ENCODE assay signal across 8 mouse cellular contexts in genomic region chr5:118214418-118215154, GRCm38 (mm10). TPM values are rescaled to one million over a fixed set of nuclear protein-coding genes. Genes with fewer than 3 reads are reported as not detected.
DNase-seq lines count a peak whose midpoint lies in the region; ATAC-seq and TF ChIP-seq lines count a peak whose summit lies in the region.

No protein-coding gene starts in this region.

- H3K36me3 ChIP-seq in embryonic facial prominence, embryonic 13.5 days = peaks cover 17% of the 10 kb centered on the region; the same call in 1 of the 2 replicates
- no peaks in the 10 kb centered on the region for H3K36me3 ChIP-seq in kidney, adult 2 months (ENCODE audit: control insufficient read depth, insufficient read depth, low read length)
- H3K36me3 ChIP-seq in limb, embryonic 11.5 days (ENCODE audit: control insufficient read depth, insufficient read depth, low read length) = no peaks in the 10 kb centered on the region
- H3K36me3 ChIP-seq in midbrain, postnatal 0 days (ENCODE audit: insufficient read depth, low read length) = peaks cover 23% of the 10 kb centered on the region

- no peaks in the 10 kb centered on the region for H3K27me3 ChIP-seq in embryonic facial prominence, embryonic 13.5 days
- no peaks in the 10 kb centered on the region for H3K27me3 ChIP-seq in kidney, adult 2 months (replicated peaks; ENCODE audit: control insufficient read depth, insufficient read depth, low read length)
- H3K27me3 ChIP-seq in limb, embryonic 11.5 days (ENCODE audit: control insufficient read depth, insufficient read depth, low read length) = no peaks in the 10 kb centered on the region
- no peaks in the 10 kb centered on the region for H3K27me3 ChIP-seq in midbrain, postnatal 0 days (ENCODE audit: insufficient read depth, low read length)

- peak overlapping the region; percentile 76 for H3K4me2 ChIP-seq in embryonic facial prominence, embryonic 13.5 days
- peak overlapping the region; percentile 63 for H3K4me2 ChIP-seq in limb, embryonic 11.5 days (ENCODE audit: low read depth, severe bottlenecking)
- H3K4me2 ChIP-seq in midbrain, postnatal 0 days (ENCODE audit: low read depth, low read length, poor library complexity, severe bottlenecking) = peak overlapping the region; percentile 35

- ATAC-seq in embryonic facial prominence, embryonic 13.5 days (ENCODE audit: insufficient number of reproducible peaks, insufficient read depth, low FRiP score, low TSS enrichment, low read depth) = peak; percentile 56; the same call in 1 of the 2 replicates
- ATAC-seq in limb, embryonic 11.5 days (ENCODE audit: insufficient number of reproducible peaks, low FRiP score, low TSS enrichment, low read depth) = peak; percentile 74
- ATAC-seq in midbrain, postnatal 0 days (ENCODE audit: low FRiP score) = peak; percentile 85

- WGBS in embryonic facial prominence, embryonic 13.5 days = 6% methylated on average over 24 of the region's 24 CpGs
- 8% methylated on average over 24 of the region's 24 CpGs for whole genome bisulfite sequencing in kidney, adult 2 months
- 8% methylated on average over 24 of the region's 24 CpGs for WGBS in limb, embryonic 11.5 days
- 3% methylated on average over 24 of the region's 24 CpGs for WGBS in midbrain, postnatal 0 days

- peak overlapping the region; percentile 61 for H3K9ac ChIP-seq in embryonic facial prominence, embryonic 13.5 days
- peak overlapping the region; percentile 40 for H3K9ac ChIP-seq in limb, embryonic 11.5 days (ENCODE audit: low read length)
- H3K9ac ChIP-seq in midbrain, postnatal 0 days (replicated peaks; ENCODE audit: low read length, poor library complexity, severe bottlenecking) = peak overlapping the region; percentile 44

- H3K27ac ChIP-seq in embryonic facial prominence, embryonic 13.5 days = no peak overlapping the region
- H3K27ac ChIP-seq in kidney, adult 2 months (ENCODE audit: insufficient read depth, low read depth, low read length) = no peak overlapping the region
- H3K27ac ChIP-seq in limb, embryonic 11.5 days (replicated peaks; ENCODE audit: low read depth, low read length) = no peak overlapping the region
- peak overlapping the region; percentile 68 for H3K27ac ChIP-seq in midbrain, postnatal 0 days (ENCODE audit: low read depth, low read length)

- peak; percentile 68 for DNase-seq in ovary, adult 18-20 months (ENCODE audit: low spot score)
- no peak for DNase-seq in ovary, postnatal 10 days (ENCODE audit: low spot score)
- peak; percentile 46 for DNase-seq in heart, adult 8-10 months (ENCODE audit: low spot score)
- peak; percentile 41 for DNase-seq in kidney, adult 2 months
- DNase-seq in limb, embryonic 11.5 days (ENCODE audit: low spot score) = peak; percentile 80
- DNase-seq in midbrain, postnatal 0 days (ENCODE audit: low spot score) = peak; percentile 87
- peak; percentile 27 for DNase-seq in thymus, postnatal 4 days

- peak overlapping the region; percentile 42 for H3K4me3 ChIP-seq in embryonic facial prominence, embryonic 13.5 days
- no peak overlapping the region for H3K4me3 ChIP-seq in kidney, adult 2 months (ENCODE audit: insufficient read depth, low read depth, low read length)
- H3K4me3 ChIP-seq in limb, embryonic 11.5 days (ENCODE audit: low read depth, low read length) = peak overlapping the region; percentile 33
- peak overlapping the region; percentile 20 for H3K4me3 ChIP-seq in midbrain, postnatal 0 days (ENCODE audit: low read depth, low read length)

- TF ChIP-seq POLR2A in kidney, adult 2 months (IDR thresholded peaks at IDR 0.05; ENCODE audit: low read depth, low read length) = no peak

- TF ChIP-seq CTCF in kidney, adult 2 months (conservative IDR thresholded peaks at IDR 0.05; ENCODE audit: insufficient read depth, insufficient read length, low read depth, low read length) = no peak
- no peak for TF ChIP-seq CTCF in midbrain, postnatal 0 days (IDR thresholded peaks at IDR 0.05)

- peaks cover 29% of the 10 kb centered on the region for H3K4me1 ChIP-seq in embryonic facial prominence, embryonic 13.5 days
- no peaks in the 10 kb centered on the region for H3K4me1 ChIP-seq in kidney, adult 2 months (ENCODE audit: control insufficient read depth, insufficient read depth, low read length)
- H3K4me1 ChIP-seq in limb, embryonic 11.5 days (ENCODE audit: control insufficient read depth, insufficient read depth, low read length) = peaks cover 5% of the 10 kb centered on the region; the same call in 1 of the 2 replicates
- H3K4me1 ChIP-seq in midbrain, postnatal 0 days (ENCODE audit: insufficient read depth, low read length) = peaks cover 6% of the 10 kb centered on the region; the same call in 1 of the 2 replicates

- no peaks in the 10 kb centered on the region for H3K9me3 ChIP-seq in embryonic facial prominence, embryonic 13.5 days
- H3K9me3 ChIP-seq in limb, embryonic 11.5 days (ENCODE audit: control insufficient read depth, low read length) = no peaks in the 10 kb centered on the region
- H3K9me3 ChIP-seq in midbrain, postnatal 0 days (ENCODE audit: low read length) = no peaks in the 10 kb centered on the region

RNA-seq across cellular contexts. Expression of gene Rnft2, which starts 30.3 kb away (rescaled TPM):
- 5.1 and 5.5 TPM in 2 replicates for polyA plus RNA-seq in embryonic facial prominence, embryonic 13.5 days (2015; fragmentation: Nextera tagmentation; extraction: Ambion mirVana)
- total RNA-seq in heart, adult 8-10 months (2022) = 1 to 10 TPM; 1.8 to 2.3 (median 2.0) TPM
- polyA plus RNA-seq in kidney, adult 2 months (2012; rRNA removed) = 1.8 and 2.9 TPM in 2 replicates
- 4.0 and 5.3 TPM in 2 replicates for polyA plus RNA-seq in limb, embryonic 11.5 days (2014; fragmentation: Nextera tagmentation; extraction: Ambion mirVana)
- 121 and 125 TPM in 2 replicates for total RNA-seq in midbrain, postnatal 0 days (2014; rRNA removed)
- 14.3 and 15.0 TPM in 2 replicates for polyA plus RNA-seq in midbrain, postnatal 0 days (2015; fragmentation: Nextera tagmentation; extraction: Ambion mirVana)

RNA-seq across cellular contexts. Expression of gene 2410131K14Rik, which starts 30.4 kb away (rescaled TPM):
- 12.5 and 13.1 TPM in 2 replicates for polyA plus RNA-seq in embryonic facial prominence, embryonic 13.5 days (2015; fragmentation: Nextera tagmentation; extraction: Ambion mirVana)
- 10 to 100 TPM in 1 of 4 experiments, 1 to 10 TPM in 3; 9.2 to 11.5 (median 9.7) TPM for total RNA-seq in heart, adult 8-10 months (2022)
- polyA plus RNA-seq in kidney, adult 2 months (2012; rRNA removed) = 10.0 and 11.0 TPM in 2 replicates
- polyA plus RNA-seq in limb, embryonic 11.5 days (2014; fragmentation: Nextera tagmentation; extraction: Ambion mirVana) = 12.5 and 13.8 TPM in 2 replicates
- 33.3 and 34.0 TPM in 2 replicates for total RNA-seq in midbrain, postnatal 0 days (2014; rRNA removed)
- 18.8 and 19.2 TPM in 2 replicates for polyA plus RNA-seq in midbrain, postnatal 0 days (2015; fragmentation: Nextera tagmentation; extraction: Ambion mirVana)

RNA-seq across cellular contexts. Expression of gene Hrk, which starts 50.1 kb away (rescaled TPM):
- 0.17 and 0.21 TPM in 2 replicates for polyA plus RNA-seq in embryonic facial prominence, embryonic 13.5 days (2015; fragmentation: Nextera tagmentation; extraction: Ambion mirVana)
- total RNA-seq in heart, adult 8-10 months (2022) = under 1 TPM; 0.23 to 0.46 (median 0.36) TPM
- polyA plus RNA-seq in kidney, adult 2 months (2012; rRNA removed) = 0.01 and 0.02 TPM in 2 replicates
- polyA plus RNA-seq in limb, embryonic 11.5 days (2014; fragmentation: Nextera tagmentation; extraction: Ambion mirVana) = 0.06 TPM in 1 of 2 replicates, not detected in the other
- total RNA-seq in midbrain, postnatal 0 days (2014; rRNA removed) = 18.2 and 20.0 TPM in 2 replicates
- polyA plus RNA-seq in midbrain, postnatal 0 days (2015; fragmentation: Nextera tagmentation; extraction: Ambion mirVana) = 5.7 and 6.6 TPM in 2 replicates

RNA-seq across cellular contexts. Expression of gene Fbxw8, which starts 59.3 kb away (rescaled TPM):
- polyA plus RNA-seq in embryonic facial prominence, embryonic 13.5 days (2015; fragmentation: Nextera tagmentation; extraction: Ambion mirVana) = 27.9 and 28.9 TPM in 2 replicates
- 10 to 100 TPM; 34.9 to 37.7 (median 36.6) TPM for total RNA-seq in heart, adult 8-10 months (2022)
- polyA plus RNA-seq in kidney, adult 2 months (2012; rRNA removed) = 60.8 and 64.8 TPM in 2 replicates
- polyA plus RNA-seq in limb, embryonic 11.5 days (2014; fragmentation: Nextera tagmentation; extraction: Ambion mirVana) = 23.9 and 26.3 TPM in 2 replicates
- total RNA-seq in midbrain, postnatal 0 days (2014; rRNA removed) = 43.0 and 48.4 TPM in 2 replicates
- 13.6 and 14.4 TPM in 2 replicates for polyA plus RNA-seq in midbrain, postnatal 0 days (2015; fragmentation: Nextera tagmentation; extraction: Ambion mirVana)
